Mouse (Mus musculus): Measurements from ENCODE around the gene Lypd4. TPM values are rescaled to one million over a fixed set of nuclear protein-coding genes. Genes with fewer than 3 reads are reported as not detected.
A peak's percentile ranks its signal among the peaks of the same experiment; 100 is the strongest.
"Not testable (repeated sequence)": the region's sequence is repeated elsewhere in the genome, so short reads cannot be mapped to it uniquely, and the experiment has no call there.

Lypd4 gene
- polyA plus RNA-seq, 2 experiments: not detected

DNA sequence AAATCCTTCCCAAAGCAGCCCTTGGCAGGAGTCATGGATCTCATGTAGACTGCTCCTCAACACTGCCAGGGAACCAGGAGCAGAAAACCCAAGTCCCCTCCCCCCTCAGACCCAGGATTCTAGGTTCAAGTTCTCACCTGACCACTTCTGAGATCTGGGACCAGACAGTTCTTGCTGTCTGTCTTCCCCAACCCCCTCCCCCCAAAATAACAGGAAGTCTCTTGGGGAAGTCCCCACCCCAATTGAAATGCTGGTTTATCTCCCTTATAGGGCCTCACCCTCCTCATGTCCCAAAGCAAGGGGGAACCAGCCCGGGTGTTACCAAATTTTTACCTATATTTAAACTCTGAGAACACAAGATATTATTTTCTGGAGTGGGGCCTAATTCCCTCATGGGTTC is 32.1 kb upstream of the Lypd4 start:
- Histone ChIP-seq H3K27ac (peak overlapping the region; percentile 91), H3K27me3 (ENCODE audit: control insufficient read depth, insufficient read depth, low read length) (no peaks in the 10 kb centered on the region), H3K9me3 (ENCODE audit: control insufficient read depth, low read length) (no peaks in the 10 kb centered on the region), H3K4me3 (ENCODE audit: insufficient read depth in 1 of 2, low read depth in 2 of 2, low read length in 2 of 2) (no peak overlapping the region), H3K4me2 (ENCODE audit: low read depth) (peak overlapping the region; percentile 87), H3K4me1 (replicated peaks; ENCODE audit: control insufficient read depth in 2 of 2, insufficient read depth in 2 of 2, low read length in 1 of 2) (peaks cover 21 to 34% of the 10 kb centered on the region in 2 experiments), H3K9ac (replicated peaks) (peak overlapping the region; percentile 80), H3K36me3 (replicated peaks; ENCODE audit: control insufficient read depth, insufficient read depth, low read depth) (no peaks in the 10 kb centered on the region)
- no peak for DNase-seq (ENCODE audit: low read depth in 3 of 3, low spot score in 3 of 3)
- no peak for ATAC-seq (ENCODE audit: insufficient read depth)
- no peak for TF ChIP-seq CTCF (IDR thresholded peaks at IDR 0.05; ENCODE audit: low read depth)
- TF ChIP-seq EP300 (IDR thresholded peaks at IDR 0.05; ENCODE audit: low read depth): no peak
- 3% methylated on average over 1 of the region's 1 CpGs for WGBS (ENCODE audit: insufficient replicate concordance)

DNA sequence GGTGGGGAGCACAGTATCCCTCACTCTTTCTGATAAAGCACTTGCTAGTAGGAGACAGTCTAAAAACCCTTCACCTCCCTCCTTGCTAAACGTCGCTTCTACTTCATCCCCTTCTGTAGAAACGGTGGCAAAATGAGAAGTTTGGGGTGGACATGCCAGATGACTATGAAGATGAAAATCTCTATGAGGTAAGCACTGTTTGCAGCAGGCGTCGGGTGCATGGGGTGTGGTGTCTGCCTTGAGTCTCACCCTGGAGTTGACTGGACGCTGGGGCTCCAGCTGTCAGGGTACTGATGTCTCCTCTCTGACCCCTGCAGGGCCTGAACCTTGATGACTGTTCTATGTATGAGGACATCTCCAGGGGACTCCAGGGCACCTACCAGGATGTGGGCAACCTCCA is 31.4 kb upstream of the Lypd4 start:
- no peak for ATAC-seq (ENCODE audit: insufficient read depth)
- Histone ChIP-seq H3K27me3 (ENCODE audit: control insufficient read depth, insufficient read depth, low read length) (no peaks in the 10 kb centered on the region), H3K4me1 (replicated peaks; ENCODE audit: control insufficient read depth in 2 of 2, insufficient read depth in 2 of 2, low read length in 1 of 2) (peaks cover 14 to 27% of the 10 kb centered on the region in 2 experiments), H3K9me3 (ENCODE audit: control insufficient read depth, low read length) (no peaks in the 10 kb centered on the region), H3K36me3 (replicated peaks; ENCODE audit: control insufficient read depth, insufficient read depth, low read depth) (no peaks in the 10 kb centered on the region), H3K4me2 (ENCODE audit: low read depth) (no peak overlapping the region), H3K4me3 (ENCODE audit: insufficient read depth in 1 of 2, low read depth in 2 of 2, low read length in 2 of 2) (no peak overlapping the region), H3K9ac (replicated peaks) (no peak overlapping the region), H3K27ac (no peak overlapping the region)
- TF ChIP-seq EP300 (IDR thresholded peaks at IDR 0.05; ENCODE audit: low read depth): no peak
- TF ChIP-seq CTCF (IDR thresholded peaks at IDR 0.05; ENCODE audit: low read depth): no peak
- 34% methylated on average over 6 of the region's 6 CpGs for WGBS (ENCODE audit: insufficient replicate concordance)
- DNase-seq (ENCODE audit: low read depth in 3 of 3, low spot score in 3 of 3): no peak

DNA sequence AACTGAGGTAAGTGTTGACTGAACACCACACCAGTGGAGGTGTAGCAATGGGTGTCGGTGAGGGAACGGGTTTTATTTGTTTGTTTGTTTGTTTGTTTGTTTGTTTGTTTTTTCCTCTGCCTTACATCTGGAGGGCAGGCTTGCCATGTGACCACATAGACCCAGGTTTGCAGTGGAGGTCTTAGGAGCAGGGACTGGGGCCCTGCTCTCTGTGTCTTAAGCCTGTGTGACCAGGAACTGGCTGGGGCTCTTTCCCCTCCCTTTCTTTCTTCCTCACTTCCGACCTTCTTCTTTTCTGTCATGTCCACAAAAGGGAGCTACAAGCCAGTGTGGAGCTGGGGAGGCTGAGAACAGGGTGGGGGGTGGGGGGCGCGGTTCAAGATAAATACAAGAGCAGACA is 28.2 kb upstream of the Lypd4 start:
- H3K9me3 ChIP-seq (ENCODE audit: control insufficient read depth, low read length): no peaks in the 10 kb centered on the region
- H3K4me3 ChIP-seq (ENCODE audit: insufficient read depth in 1 of 2, low read depth in 2 of 2, low read length in 2 of 2): no peak overlapping the region
- WGBS (ENCODE audit: insufficient replicate concordance): 62% methylated on average over 5 of the region's 5 CpGs
- H3K9ac ChIP-seq (replicated peaks): no peak overlapping the region
- ATAC-seq (ENCODE audit: insufficient read depth): no peak
- TF ChIP-seq CTCF (IDR thresholded peaks at IDR 0.05; ENCODE audit: low read depth) (no peak), EP300 (IDR thresholded peaks at IDR 0.05; ENCODE audit: low read depth) (no peak)
- H3K27ac ChIP-seq: no peak overlapping the region
- H3K36me3 ChIP-seq (replicated peaks; ENCODE audit: control insufficient read depth, insufficient read depth, low read depth): no peaks in the 10 kb centered on the region
- H3K4me2 ChIP-seq (ENCODE audit: low read depth): no peak overlapping the region
- DNase-seq (ENCODE audit: low read depth in 3 of 3, low spot score in 3 of 3): no peak
- H3K27me3 ChIP-seq (ENCODE audit: control insufficient read depth, insufficient read depth, low read length): no peaks in the 10 kb centered on the region
- peaks cover 10 to 11% of the 10 kb centered on the region in 2 experiments for H3K4me1 ChIP-seq (replicated peaks; ENCODE audit: control insufficient read depth in 2 of 2, insufficient read depth in 2 of 2, low read length in 1 of 2)

DNA sequence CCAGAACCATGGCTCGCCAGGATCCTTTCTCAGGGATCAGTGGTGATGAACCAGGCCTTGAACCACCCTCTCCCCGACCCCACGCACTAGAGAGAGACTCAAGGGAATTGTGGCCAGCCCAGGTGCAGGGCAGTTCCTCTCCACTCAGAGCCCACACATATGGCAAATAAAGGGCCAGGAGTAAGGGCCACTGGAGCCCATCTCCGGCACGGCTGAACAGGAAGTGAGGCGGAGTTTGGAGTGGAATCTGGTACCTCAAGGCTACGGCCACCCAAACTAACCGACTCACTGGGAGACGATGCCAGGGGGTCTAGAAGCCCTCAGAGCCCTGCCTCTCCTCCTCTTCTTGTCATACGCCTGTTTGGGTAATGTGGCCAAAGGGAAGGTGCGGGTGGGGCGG is 27.5 kb upstream of the Lypd4 start, which contains the start of gene Cd79a:
Gene Cd79a, plus strand, starts transcription at position 158 of the 400 bp plus-strand sequence.
- H3K27me3 ChIP-seq (ENCODE audit: control insufficient read depth, insufficient read depth, low read length): no peaks in the 10 kb centered on the region
- TF ChIP-seq EP300 (IDR thresholded peaks at IDR 0.05; ENCODE audit: low read depth): no peak
- TF ChIP-seq CTCF (IDR thresholded peaks at IDR 0.05; ENCODE audit: low read depth): no peak
- no peaks in the 10 kb centered on the region for H3K36me3 ChIP-seq (replicated peaks; ENCODE audit: control insufficient read depth, insufficient read depth, low read depth)
- WGBS (ENCODE audit: insufficient replicate concordance): 56% methylated on average over 12 of the region's 12 CpGs
- H3K27ac ChIP-seq: no peak within 1 kb of the TSS
- no peak within 1 kb of the TSS for H3K4me3 ChIP-seq (ENCODE audit: insufficient read depth in 1 of 2, low read depth in 2 of 2, low read length in 2 of 2)
- H3K4me2 ChIP-seq (ENCODE audit: low read depth): no peak within 1 kb of the TSS
- ATAC-seq (ENCODE audit: insufficient read depth): no peak
- H3K9ac ChIP-seq (replicated peaks): no peak within 1 kb of the TSS
- DNase-seq (ENCODE audit: low read depth in 3 of 3, low spot score in 3 of 3): no peak
- H3K4me1 ChIP-seq (replicated peaks; ENCODE audit: control insufficient read depth in 2 of 2, insufficient read depth in 2 of 2, low read length in 1 of 2): peaks cover 6% of the 10 kb centered on the region in 2 experiments
- no peaks in the 10 kb centered on the region for H3K9me3 ChIP-seq (ENCODE audit: control insufficient read depth, low read length)

DNA sequence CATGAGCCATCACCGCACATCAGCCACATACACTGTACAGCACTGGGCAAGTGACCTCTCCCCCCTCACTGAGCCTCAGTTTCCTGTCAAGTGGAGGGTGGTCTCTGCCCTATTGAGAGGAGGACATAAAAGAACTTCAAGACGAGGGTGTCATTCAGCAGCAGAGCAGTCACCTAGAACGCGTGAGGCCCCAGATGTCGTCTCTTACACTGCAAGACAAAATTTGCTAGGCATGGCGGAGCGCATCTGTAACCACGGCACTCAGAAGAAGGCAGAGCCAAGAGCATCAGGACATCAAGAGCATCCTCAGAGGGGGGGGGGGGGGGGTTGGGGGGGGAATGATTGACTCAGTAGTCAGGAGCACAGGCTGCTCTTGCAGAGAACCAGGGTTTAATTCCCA is 26.5 kb upstream of the Lypd4 start:
- no peaks in the 10 kb centered on the region for H3K9me3 ChIP-seq (ENCODE audit: control insufficient read depth, low read length)
- ATAC-seq (ENCODE audit: insufficient read depth) (no peak), DNase-seq (ENCODE audit: low read depth in 3 of 3, low spot score in 3 of 3) (no peak)
- 83% methylated on average over 8 of the region's 8 CpGs for WGBS (ENCODE audit: insufficient replicate concordance)
- H3K4me3 ChIP-seq (ENCODE audit: insufficient read depth in 1 of 2, low read depth in 2 of 2, low read length in 2 of 2): no peak overlapping the region
- H3K4me1 ChIP-seq (replicated peaks; ENCODE audit: control insufficient read depth in 2 of 2, insufficient read depth in 2 of 2, low read length in 1 of 2): no peaks in the 10 kb centered on the region
- H3K36me3 ChIP-seq (replicated peaks; ENCODE audit: control insufficient read depth, insufficient read depth, low read depth): no peaks in the 10 kb centered on the region
- H3K27me3 ChIP-seq (ENCODE audit: control insufficient read depth, insufficient read depth, low read length): no peaks in the 10 kb centered on the region
- no peak overlapping the region for H3K9ac ChIP-seq (replicated peaks)
- no peak overlapping the region for H3K4me2 ChIP-seq (ENCODE audit: low read depth)
- no peak overlapping the region for H3K27ac ChIP-seq
- TF ChIP-seq EP300 (IDR thresholded peaks at IDR 0.05; ENCODE audit: low read depth): no peak
- no peak for TF ChIP-seq CTCF (IDR thresholded peaks at IDR 0.05; ENCODE audit: low read depth)

DNA sequence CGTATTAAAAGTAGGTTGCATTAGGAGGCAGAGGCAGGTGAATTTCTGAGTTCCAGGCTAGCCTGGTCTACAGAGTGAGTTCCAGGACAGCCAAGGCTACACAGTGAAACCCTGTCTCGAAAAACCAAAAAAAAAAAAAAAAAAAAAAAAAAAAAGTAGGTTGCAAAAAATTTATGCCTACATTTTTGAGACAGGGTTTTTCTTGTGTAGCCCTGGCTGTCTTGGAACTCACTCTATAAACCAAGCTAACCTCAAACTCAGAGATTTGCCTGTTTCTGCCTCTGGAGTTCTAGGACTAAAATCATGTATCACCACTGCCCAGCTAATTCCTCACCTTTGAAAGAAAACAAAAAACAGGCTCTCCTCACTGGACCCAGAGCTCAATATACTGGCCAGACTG is 26.0 kb upstream of the Lypd4 start:
- not testable (repeated sequence) for H3K4me3 ChIP-seq (ENCODE audit: insufficient read depth in 1 of 2, low read depth in 2 of 2, low read length in 2 of 2); H3K36me3 ChIP-seq (replicated peaks; ENCODE audit: control insufficient read depth, insufficient read depth, low read depth); H3K4me2 ChIP-seq (ENCODE audit: low read depth); H3K9ac ChIP-seq (replicated peaks); H3K9me3 ChIP-seq (ENCODE audit: control insufficient read depth, low read length); H3K27me3 ChIP-seq (ENCODE audit: control insufficient read depth, insufficient read depth, low read length); ATAC-seq (ENCODE audit: insufficient read depth); DNase-seq (ENCODE audit: low read depth in 3 of 3, low spot score in 3 of 3); H3K27ac ChIP-seq; H3K4me1 ChIP-seq (replicated peaks; ENCODE audit: control insufficient read depth in 2 of 2, insufficient read depth in 2 of 2, low read length in 1 of 2)
- 64% methylated on average over 2 of the region's 2 CpGs for WGBS (ENCODE audit: insufficient replicate concordance)

Measured in liver, embryonic 14.5 days (tissue).